Mouse (Mus musculus): ENCODE results near the gene Fcgr4.

The Fcgr4 gene

GRCm38 (mm10) chr1:171006905-171007304 is 11.8 kb upstream of the Fcgr4 start:
- peak in 1 of 2 experiments; percentile 16 for DNase-seq (ENCODE audit: low spot score in 2 of 2)

- no peak for DNase-seq (ENCODE audit: low spot score in 2 of 2)
Measured at GRCm38 (mm10) chr1:171011733-171012132, 7.0 kb upstream of the Fcgr4 start.

GRCm38 (mm10) chr1:171016676-171017356 is 1.9 kb upstream of the Fcgr4 start:
- DNase-seq (ENCODE audit: low spot score in 2 of 2), result no peak

GRCm38 (mm10) chr1:171017468-171018158 is 1.1 kb upstream of the Fcgr4 start:
- DNase-seq (ENCODE audit: low spot score in 2 of 2), result no peak

- DNase-seq (ENCODE audit: low spot score in 2 of 2), result no peak
Measured at GRCm38 (mm10) chr1:171019311-171019950, 711 bp downstream of the Fcgr4 start.

GRCm38 (mm10) chr1:171031752-171032151 is 13.0 kb downstream of the Fcgr4 start:
- no peak for DNase-seq (ENCODE audit: low spot score in 2 of 2)

- DNase-seq (ENCODE audit: low spot score in 2 of 2), result no peak
Measured at GRCm38 (mm10) chr1:171032691-171033090, 14.0 kb downstream of the Fcgr4 start.

GRCm38 (mm10) chr1:171033196-171033595 is 14.5 kb downstream of the Fcgr4 start:
- no peak for DNase-seq (ENCODE audit: low spot score in 2 of 2)

GRCm38 (mm10) chr1:171033756-171034155 is 15.0 kb downstream of the Fcgr4 start:
- peak; percentile 74 to 83 for DNase-seq (ENCODE audit: low spot score in 2 of 2)

GRCm38 (mm10) chr1:171034201-171034600 is 15.5 kb downstream of the Fcgr4 start:
- DNase-seq (ENCODE audit: low spot score in 2 of 2), result no peak

GRCm38 (mm10) chr1:171035611-171036010 is 16.9 kb downstream of the Fcgr4 start:
- DNase-seq (ENCODE audit: low spot score in 2 of 2), result no peak

- peak; percentile 65 to 80 for DNase-seq (ENCODE audit: low spot score in 2 of 2)
Measured at GRCm38 (mm10) chr1:171036550-171037324, 18.0 kb downstream of the Fcgr4 start.

GRCm38 (mm10) chr1:171037861-171038721 is 19.4 kb downstream of the Fcgr4 start:
- peak; percentile 75 to 84 for DNase-seq (ENCODE audit: low spot score in 2 of 2)

GRCm38 (mm10) chr1:171039135-171039534 is 20.4 kb downstream of the Fcgr4 start:
- no peak for DNase-seq (ENCODE audit: low spot score in 2 of 2)

GRCm38 (mm10) chr1:171039880-171040279 is 21.2 kb downstream of the Fcgr4 start:
- no peak for DNase-seq (ENCODE audit: low spot score in 2 of 2)

GRCm38 (mm10) chr1:171043594-171044153 is 25.0 kb downstream of the Fcgr4 start:
- DNase-seq (ENCODE audit: low spot score in 2 of 2), result no peak

- peak; percentile 80 to 86 for DNase-seq (ENCODE audit: low spot score in 2 of 2)
Measured at GRCm38 (mm10) chr1:171044365-171045078, 25.8 kb downstream of the Fcgr4 start.

- no peak for DNase-seq (ENCODE audit: low spot score in 2 of 2)
Measured at GRCm38 (mm10) chr1:171045079-171045465, 26.4 kb downstream of the Fcgr4 start.

GRCm38 (mm10) chr1:171046501-171046900 is 27.8 kb downstream of the Fcgr4 start:
- no peak for DNase-seq (ENCODE audit: low spot score in 2 of 2)

- no peak for DNase-seq (ENCODE audit: low spot score in 2 of 2)
Measured at GRCm38 (mm10) chr1:171049263-171049662, 30.5 kb downstream of the Fcgr4 start.
